Mouse (Mus musculus) forebrain, embryonic 11.5 days (tissue): ENCODE results near the gene Krtap4-2. TPM values are rescaled to one million over a fixed set of nuclear protein-coding genes. Genes with fewer than 3 reads are reported as not detected.
"Not testable (repeated sequence)": the region's sequence is repeated elsewhere in the genome, so short reads cannot be mapped to it uniquely, and the experiment has no call there.

ENCODE experiments used
- ATAC-seq: fragments of 200-750 bp; cut with Nextera tagmentation; replicated peaks from 2 replicates; pipeline ENCODE4 v1.8.0; 2017; ENCODE audit warnings: moderate TSS enrichment; ENCODE audit not compliant: low FRiP score
- DNase-seq: peaks from one replicate; pipeline ENCODE4 v3.0.0-alpha.2; 2017; ENCODE audit warnings: low spot score
- H3K27ac ChIP-seq: fragments of 300-500 bp; sonication (generic); 2 replicates; pipeline ENCODE4 v1.5.1; 2014; ENCODE audit warnings: low read depth, low read length
- H3K27me3 ChIP-seq: fragments of 300-500 bp; sonication (generic); 2 replicates; pipeline ENCODE4 v1.6.1; 2014; ENCODE audit warnings: mild to moderate bottlenecking, low read length, mixed read lengths; ENCODE audit not compliant: control insufficient read depth, insufficient read depth
- H3K36me3 ChIP-seq: fragments of 300-500 bp; sonication (generic); 2 replicates; pipeline ENCODE4 v1.6.1; 2014; ENCODE audit warnings: mild to moderate bottlenecking, low read length, moderate library complexity, mixed read lengths; ENCODE audit not compliant: control insufficient read depth, insufficient read depth
- H3K4me1 ChIP-seq: fragments of 300-500 bp; sonication (generic); replicated peaks from 2 replicates; pipeline ENCODE4 v1.6.1; 2014; ENCODE audit warnings: low read length, mixed read lengths; ENCODE audit not compliant: control insufficient read depth, insufficient read depth
- H3K4me2 ChIP-seq: fragments of 300-500 bp; sonication (generic); 2 replicates; pipeline ENCODE4 v1.6.1; 2014; ENCODE audit warnings: low read depth, mild to moderate bottlenecking, low read length, moderate library complexity, mixed read lengths; ENCODE audit not compliant: severe bottlenecking
- H3K4me3 ChIP-seq: fragments of 300-500 bp; sonication (generic); 2 replicates; pipeline ENCODE4 v1.5.1; 2014; ENCODE audit warnings: low read depth, low read length
- H3K9ac ChIP-seq: fragments of 300-500 bp; sonication (generic); 2 replicates; pipeline ENCODE4 v1.6.1; 2014; ENCODE audit warnings: low read length
- H3K9me3 ChIP-seq: fragments of 300-500 bp; sonication (generic); 2 replicates; pipeline ENCODE4 v1.6.1; 2016; ENCODE audit warnings: low read length, mixed read lengths; ENCODE audit not compliant: control insufficient read depth
- WGBS: fragments of 180-500 bp; shearing (Covaris S2); extraction: QIAGEN DNeasy Blood & Tissue Kit; methylation state at CpG from one replicate; pipeline ENCODE4 v1.1.7; 2014; 5-methylcytosine and 5-hydroxymethylcytosine counted together
- polyA plus RNA-seq: library from polyadenylated mRNA; unstranded; fragments of >200 nt; fragmentation: Nextera tagmentation; extraction: Ambion mirVana; gene quantifications from 2 replicates; pipeline ENCODE4 v1.2.1, GENCODE M21; 2014

Gene Krtap4-2
- polyA plus RNA-seq: not detected in 2 replicates

- Histone ChIP-seq H3K4me1 (no peaks in the 10 kb centered on the region), H3K4me2 (no peak within 1 kb of the TSS), H3K36me3 (no peaks in the 10 kb centered on the region), H3K27ac (no peak within 1 kb of the TSS), H3K9me3 (no peaks in the 10 kb centered on the region), H3K9ac (no peak within 1 kb of the TSS), H3K27me3 (no peaks in the 10 kb centered on the region), H3K4me3 (no peak within 1 kb of the TSS)
- 30% methylated on average over 7 of the region's 8 CpGs for WGBS
- DNase-seq: no peak
- ATAC-seq: no peak
These were observed at the start of gene Krtap4-2 for GRCm38 (mm10) chr11:99634653-99635134. Krtap4-2 (minus strand) TSS chr11:99635084.

GRCm38 (mm10) chr11:99683481-99683880 lies 48.6 kb upstream of the Krtap4-2 start:
- H3K9ac ChIP-seq: no peak overlapping the region
- 95% methylated on average over 2 of the region's 2 CpGs for WGBS
- H3K9me3 ChIP-seq: no peaks in the 10 kb centered on the region
- no peak overlapping the region for H3K4me3 ChIP-seq
- DNase-seq (peak; percentile 47), ATAC-seq (no peak)
- H3K27me3 ChIP-seq: no peaks in the 10 kb centered on the region
- H3K4me1 ChIP-seq: no peaks in the 10 kb centered on the region
- no peak overlapping the region for H3K27ac ChIP-seq
- no peaks in the 10 kb centered on the region for H3K36me3 ChIP-seq
- no peak overlapping the region for H3K4me2 ChIP-seq

GRCm38 (mm10) chr11:99665860-99666259 lies 31.0 kb upstream of the Krtap4-2 start, which contains the start of gene Krtap4-6:
Krtap4-6 (minus strand) TSS chr11:99665960.
- no peak for ATAC-seq
- no peak within 1 kb of the TSS for H3K9ac ChIP-seq
- no peak within 1 kb of the TSS for H3K27ac ChIP-seq

GRCm38 (mm10) chr11:99662802-99663201 lies 27.9 kb upstream of the Krtap4-2 start:
- Histone ChIP-seq H3K9ac (no peak overlapping the region), H3K36me3 (no peaks in the 10 kb centered on the region), H3K4me2 (no peak overlapping the region), H3K27me3 (no peaks in the 10 kb centered on the region), H3K4me3 (no peak overlapping the region), H3K4me1 (no peaks in the 10 kb centered on the region), H3K27ac (no peak overlapping the region), H3K9me3 (no peaks in the 10 kb centered on the region)
- DNase-seq: no peak
- WGBS: 89% methylated on average over 10 of the region's 10 CpGs
- no peak for ATAC-seq

More at GRCm38 (mm10) chr11:99665860-99666259, 31.0 kb upstream of the Krtap4-2 start, which contains the start of gene Krtap4-6:
- no peak within 1 kb of the TSS for H3K4me2 ChIP-seq
- no peak for DNase-seq
- no peaks in the 10 kb centered on the region for H3K36me3 ChIP-seq
- H3K4me3 ChIP-seq: no peak within 1 kb of the TSS
- H3K4me1 ChIP-seq: no peaks in the 10 kb centered on the region
- no peaks in the 10 kb centered on the region for H3K9me3 ChIP-seq
- H3K27me3 ChIP-seq: no peaks in the 10 kb centered on the region

- H3K4me3 ChIP-seq: no peak overlapping the region
- H3K27ac ChIP-seq: no peak overlapping the region
- H3K9me3 ChIP-seq: no peaks in the 10 kb centered on the region
- no peaks in the 10 kb centered on the region for H3K27me3 ChIP-seq
- H3K36me3 ChIP-seq: no peaks in the 10 kb centered on the region
- no peak overlapping the region for H3K4me2 ChIP-seq
- WGBS: 95% methylated on average over 4 of the region's 4 CpGs
- ATAC-seq (no peak), DNase-seq (no peak)
- no peaks in the 10 kb centered on the region for H3K4me1 ChIP-seq
- no peak overlapping the region for H3K9ac ChIP-seq
These were observed 24.4 kb upstream of the Krtap4-2 start for GRCm38 (mm10) chr11:99659256-99659655.

GRCm38 (mm10) chr11:99658467-99659010 lies 23.7 kb upstream of the Krtap4-2 start, which contains the start of gene Gm11563:
Gm11563 (minus strand) TSS chr11:99658960.
- H3K9ac ChIP-seq, H3K4me3 ChIP-seq, ATAC-seq, H3K4me1 ChIP-seq, H3K27me3 ChIP-seq, H3K36me3 ChIP-seq, DNase-seq, H3K4me2 ChIP-seq, H3K9me3 ChIP-seq, H3K27ac ChIP-seq: not testable (repeated sequence)
- WGBS: 78% methylated on average over 10 of the region's 10 CpGs

- H3K4me1 ChIP-seq: no peaks in the 10 kb centered on the region
- WGBS: 49% methylated on average over 5 of the region's 5 CpGs
- no peaks in the 10 kb centered on the region for H3K9me3 ChIP-seq
- H3K9ac ChIP-seq: no peak overlapping the region
- no peak overlapping the region for H3K4me3 ChIP-seq
- H3K27ac ChIP-seq: no peak overlapping the region
- ATAC-seq (no peak), DNase-seq (no peak)
- H3K36me3 ChIP-seq: no peaks in the 10 kb centered on the region
- H3K27me3 ChIP-seq: no peaks in the 10 kb centered on the region
- no peak overlapping the region for H3K4me2 ChIP-seq
These were observed 22.2 kb upstream of the Krtap4-2 start for GRCm38 (mm10) chr11:99657051-99657450.

GRCm38 (mm10) chr11:99650136-99650535 lies 15.3 kb upstream of the Krtap4-2 start, which contains the start of gene Gm11555:
Gm11555 (minus strand) TSS chr11:99650236.
- DNase-seq (no peak), ATAC-seq (no peak)
- no peak within 1 kb of the TSS for H3K27ac ChIP-seq
- no peak within 1 kb of the TSS for H3K4me2 ChIP-seq
- H3K27me3 ChIP-seq: no peaks in the 10 kb centered on the region
- H3K9me3 ChIP-seq: no peaks in the 10 kb centered on the region
- WGBS: 84% methylated on average over 2 of the region's 2 CpGs
- no peak within 1 kb of the TSS for H3K4me3 ChIP-seq
- no peaks in the 10 kb centered on the region for H3K36me3 ChIP-seq
- H3K9ac ChIP-seq: no peak within 1 kb of the TSS
- H3K4me1 ChIP-seq: no peaks in the 10 kb centered on the region

- whole genome bisulfite sequencing: 89% methylated on average over 15 of the region's 15 CpGs
- no peaks in the 10 kb centered on the region for H3K27me3 ChIP-seq
These were observed 11.6 kb upstream of the Krtap4-2 start for GRCm38 (mm10) chr11:99646444-99646843.

More at GRCm38 (mm10) chr11:99646444-99646843, 11.6 kb upstream of the Krtap4-2 start:
- no peaks in the 10 kb centered on the region for H3K9me3 ChIP-seq
- H3K4me1 ChIP-seq: no peaks in the 10 kb centered on the region
- no peak overlapping the region for H3K27ac ChIP-seq
- H3K4me3 ChIP-seq: no peak overlapping the region
- H3K4me2 ChIP-seq: no peak overlapping the region
- ATAC-seq (no peak), DNase-seq (no peak)
- no peak overlapping the region for H3K9ac ChIP-seq
- H3K36me3 ChIP-seq: no peaks in the 10 kb centered on the region
